Mouse (Mus musculus) thymus, postnatal 4 days (tissue): ENCODE data around the gene Tnni1.
A peak's percentile ranks its signal among the peaks of the same experiment; 100 is the strongest.

ENCODE experiments used
- DNase-seq: peaks from one replicate; pipeline ENCODE4 v3.0.0; 2021

Gene Tnni1

DNA sequence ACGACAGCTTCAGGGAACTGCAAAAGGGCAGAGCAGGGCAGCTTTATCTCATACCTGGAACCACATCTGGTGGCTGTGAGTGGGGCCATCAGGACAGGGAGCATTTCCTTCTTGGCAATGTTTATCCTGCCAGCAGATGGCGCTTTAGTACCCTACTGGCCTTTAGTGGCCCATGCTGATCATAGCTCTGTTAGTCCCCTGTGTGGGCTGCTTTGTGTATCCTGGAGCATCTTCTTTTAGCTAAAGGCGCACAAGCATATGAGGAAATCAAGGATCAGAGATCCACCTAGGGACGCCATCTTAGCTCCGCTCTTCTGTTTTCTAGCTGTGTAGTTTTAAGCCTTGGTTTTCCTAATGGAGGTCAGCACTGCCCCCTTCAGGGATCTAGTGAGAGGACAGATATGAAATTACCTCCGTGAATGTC, 67.9 kb downstream of the Tnni1 start:
- DNase-seq, result peak; percentile 69

DNA sequence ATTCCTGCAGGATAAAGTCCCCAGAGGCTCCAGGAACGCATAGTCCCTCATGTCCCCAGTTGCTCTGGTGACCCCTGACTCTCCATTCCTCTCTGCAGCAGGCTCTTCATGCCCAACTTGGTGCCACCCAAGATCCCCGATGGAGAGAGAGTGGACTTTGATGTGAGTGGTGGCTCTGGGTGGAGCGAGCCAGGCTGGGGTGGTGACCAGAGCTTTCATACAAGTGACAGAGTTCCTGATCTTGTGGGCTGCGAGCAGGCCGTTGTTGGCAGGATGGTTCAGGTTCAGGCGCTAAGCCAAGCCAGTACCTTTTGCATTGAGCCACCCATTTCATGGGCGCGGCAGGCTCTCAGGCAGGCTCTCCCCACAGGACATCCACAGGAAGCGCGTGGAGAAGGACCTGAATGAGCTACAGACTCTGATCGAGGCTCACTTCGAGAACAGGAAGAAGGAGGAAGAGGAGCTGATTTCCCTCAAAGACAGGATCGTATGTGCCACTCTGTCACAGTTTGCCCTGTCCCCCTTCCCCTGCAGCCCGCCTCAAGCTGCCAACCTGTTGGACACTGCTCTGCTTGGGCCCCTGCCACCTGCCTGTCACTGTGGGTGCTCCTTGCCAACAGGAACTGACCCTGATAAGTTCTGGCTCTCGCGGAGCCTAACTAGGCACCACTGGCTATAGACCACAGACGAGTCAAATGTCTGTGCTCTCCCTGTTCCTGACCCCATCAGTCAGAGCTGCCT, 68.5 kb downstream of the Tnni1 start:
- no peak for DNase-seq

DNA sequence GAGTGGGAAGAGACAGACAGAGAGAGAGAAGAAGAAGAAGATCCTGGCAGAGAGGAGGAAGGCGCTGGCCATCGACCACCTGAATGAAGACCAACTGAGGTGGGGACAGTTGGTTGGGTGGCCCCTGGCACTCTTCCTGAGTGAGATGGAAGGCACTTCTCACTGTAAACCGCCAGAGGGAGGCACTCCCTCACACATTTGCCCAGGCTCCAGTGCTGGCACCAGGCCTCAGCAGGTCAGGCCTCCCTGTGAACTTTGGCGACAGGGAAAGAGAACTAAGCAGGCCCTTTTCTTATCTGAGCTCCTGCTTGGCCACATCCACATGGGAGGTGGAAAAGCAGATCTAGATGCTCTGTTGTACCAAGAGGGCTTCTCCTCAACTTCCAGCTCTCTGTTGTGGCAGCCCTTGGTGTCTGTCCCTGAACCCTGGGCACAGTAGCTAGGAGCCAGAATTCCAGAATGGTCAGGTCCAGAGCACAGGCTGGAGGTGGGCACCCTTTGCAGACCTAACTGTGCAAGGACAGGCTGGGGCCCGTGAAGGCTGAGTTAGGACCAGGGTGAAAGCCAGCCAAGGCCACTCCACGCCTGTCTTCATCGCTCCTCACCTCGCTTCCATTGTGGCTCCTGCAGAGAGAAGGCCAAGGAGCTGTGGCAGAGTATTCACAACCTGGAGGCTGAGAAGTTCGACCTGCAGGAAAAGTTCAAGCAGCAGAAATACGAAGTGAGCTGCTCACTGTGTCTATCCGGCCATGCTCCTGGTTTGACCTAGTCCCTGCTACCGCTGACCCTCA, 71.7 kb downstream of the Tnni1 start:
- peak; percentile 48 for DNase-seq

DNA sequence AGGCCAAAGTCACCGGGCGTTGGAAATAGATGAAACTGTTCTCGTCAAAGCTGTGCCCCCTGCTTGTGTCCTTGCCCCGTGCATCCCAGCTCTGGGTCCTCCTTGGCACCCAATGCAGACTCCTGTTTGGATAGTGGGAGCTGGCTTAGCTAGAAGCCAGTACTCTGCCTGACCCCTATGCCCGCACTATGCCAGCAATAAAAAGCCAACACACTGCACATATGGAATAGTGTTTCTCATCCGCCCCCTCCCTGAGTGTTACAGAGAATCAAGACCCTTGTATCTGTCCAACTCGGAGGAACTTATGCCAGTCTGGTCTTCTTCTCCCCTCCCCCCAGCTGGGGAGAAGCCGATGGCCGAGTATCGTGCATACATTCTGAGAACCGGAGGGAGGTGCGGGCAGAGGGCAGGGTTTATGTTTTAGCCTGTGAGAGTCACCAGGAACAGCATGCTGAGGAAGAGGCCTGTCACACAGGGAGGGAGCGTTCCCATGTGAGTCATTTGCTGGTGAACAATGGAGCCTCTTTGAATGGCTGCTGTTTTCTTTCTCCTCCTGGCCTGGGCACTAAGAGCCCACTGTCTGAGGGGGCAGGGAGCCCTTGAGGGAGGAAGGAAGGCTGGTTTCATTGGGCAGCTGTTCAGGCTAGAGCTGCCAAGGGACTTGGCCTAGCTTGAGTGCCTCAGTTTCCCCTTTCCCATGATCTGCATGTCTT, 73.0 kb downstream of the Tnni1 start:
- DNase-seq, result no peak

DNA sequence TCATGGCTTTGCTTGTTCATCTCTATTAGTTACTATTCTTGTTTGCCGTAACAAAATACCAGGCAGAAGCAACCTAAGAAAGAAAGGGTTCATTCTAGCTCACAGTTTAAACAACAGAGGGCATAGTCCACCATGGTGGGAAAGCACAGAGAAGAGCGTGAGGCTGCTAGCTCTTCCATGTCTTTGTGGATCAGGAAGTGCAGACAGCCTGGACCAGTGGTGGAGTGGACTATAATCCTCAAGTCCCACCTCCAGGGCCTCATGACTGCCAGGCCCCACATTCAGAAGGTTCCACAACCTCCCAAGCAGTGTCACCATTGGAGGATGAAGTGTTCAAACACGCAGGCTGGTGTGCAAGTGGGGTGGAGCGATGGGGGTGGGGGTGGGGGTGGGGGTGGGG, 74.0 kb downstream of the Tnni1 start:
- no peak for DNase-seq

DNA sequence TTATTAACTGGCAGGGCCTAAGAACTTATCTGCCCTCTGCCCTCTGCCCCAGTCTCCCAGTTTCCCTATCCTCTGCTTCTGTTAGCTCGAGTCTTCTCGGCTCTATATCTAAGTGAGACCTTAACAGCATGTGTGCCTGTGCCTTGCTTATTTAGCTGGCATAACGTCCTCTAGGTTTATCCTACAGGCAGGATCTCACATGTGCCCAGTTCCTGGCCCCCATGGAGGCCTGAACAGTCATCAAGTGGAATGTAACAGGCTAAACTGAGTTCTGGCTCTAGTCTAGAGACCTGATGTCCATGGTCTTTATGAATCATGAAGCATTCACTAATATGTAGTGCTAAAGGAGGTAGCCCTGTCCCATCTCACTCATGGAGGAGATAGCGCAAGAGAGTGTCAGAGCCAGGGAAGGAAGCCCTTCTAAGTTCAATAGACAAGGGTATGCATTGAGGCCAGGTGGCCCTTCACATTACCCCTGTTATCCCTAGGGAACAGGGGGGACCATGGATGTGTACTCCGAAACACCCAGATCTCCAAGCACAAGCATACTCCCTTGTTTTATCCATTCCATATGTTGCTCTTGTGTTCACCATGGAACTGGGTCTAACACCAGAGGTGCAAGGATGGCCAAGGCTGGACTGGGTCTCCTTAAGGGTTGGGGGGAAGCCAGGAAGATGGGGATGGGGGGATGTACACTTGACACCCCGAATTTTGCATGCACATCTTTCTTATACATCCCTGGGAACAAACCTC, 75.5 kb downstream of the Tnni1 start:
- DNase-seq, result no peak

DNA sequence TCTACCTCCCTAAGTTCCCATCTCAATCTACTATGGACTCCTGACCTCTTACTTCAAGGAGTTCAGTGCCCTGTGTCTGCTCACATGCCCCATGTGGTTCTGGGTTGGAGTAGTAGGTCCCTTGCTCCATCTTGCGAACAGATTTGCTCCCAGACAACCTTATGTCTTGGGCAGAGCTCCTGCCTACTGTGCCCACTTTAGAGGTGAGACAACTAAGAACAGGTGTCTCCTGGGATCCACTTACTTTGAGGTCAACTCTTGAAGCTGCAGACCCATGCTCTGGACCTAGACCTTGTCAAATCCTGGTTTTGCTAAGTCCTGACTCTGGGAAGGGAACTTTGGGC, 76.1 kb downstream of the Tnni1 start:
- no peak for DNase-seq

DNA sequence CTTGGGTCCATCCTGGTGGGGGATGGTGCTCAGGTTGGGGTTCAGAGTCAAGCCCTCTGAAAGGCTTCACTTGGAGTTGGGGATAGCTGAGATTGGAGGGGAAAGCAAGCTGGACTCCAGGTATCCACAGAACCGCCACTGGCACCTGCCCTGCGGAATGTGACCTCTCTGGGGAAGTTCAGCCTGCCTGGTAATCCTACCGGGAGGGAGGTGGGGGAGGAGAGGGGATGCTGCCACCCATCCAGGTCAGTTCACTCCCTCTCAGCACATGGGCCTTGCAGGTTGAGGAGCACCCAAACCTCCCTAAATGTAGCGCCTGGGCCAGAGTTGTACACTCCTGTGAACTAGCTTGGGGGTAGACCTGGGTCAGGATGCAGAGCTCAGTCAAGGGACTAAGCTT, 76.8 kb downstream of the Tnni1 start:
- no peak for DNase-seq

DNA sequence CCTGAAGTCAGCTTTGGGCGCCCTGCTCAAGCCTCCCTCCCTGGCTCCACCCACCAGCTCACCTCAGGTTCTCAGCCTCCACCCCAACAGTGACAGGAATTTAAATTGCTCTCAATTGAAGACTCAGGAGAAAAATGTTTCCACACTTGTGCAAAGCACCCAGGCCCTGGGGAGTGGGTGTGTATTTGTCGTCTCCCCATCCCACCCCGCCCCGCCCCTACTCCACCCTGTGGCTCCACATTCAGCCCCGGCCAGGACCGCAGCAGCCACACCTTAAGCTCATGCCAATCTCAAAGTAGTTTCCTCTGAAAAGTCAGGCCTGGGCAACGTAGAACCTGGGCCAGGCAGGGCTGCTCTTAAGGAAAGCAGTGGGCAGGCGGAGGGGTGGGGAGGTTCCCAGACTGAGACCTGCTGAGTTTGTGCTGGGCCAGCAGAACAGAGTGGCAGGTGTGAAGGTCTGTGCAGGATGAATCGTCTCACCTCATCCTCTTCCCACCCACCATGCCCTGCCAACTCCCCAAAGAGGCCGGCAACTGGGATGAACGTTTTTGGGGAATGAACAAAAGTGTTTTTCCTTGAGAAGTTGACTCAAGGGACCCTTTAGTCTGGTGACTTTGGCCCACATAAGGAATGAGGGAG, 78.0 kb downstream of the Tnni1 start:
- DNase-seq, result no peak

DNA sequence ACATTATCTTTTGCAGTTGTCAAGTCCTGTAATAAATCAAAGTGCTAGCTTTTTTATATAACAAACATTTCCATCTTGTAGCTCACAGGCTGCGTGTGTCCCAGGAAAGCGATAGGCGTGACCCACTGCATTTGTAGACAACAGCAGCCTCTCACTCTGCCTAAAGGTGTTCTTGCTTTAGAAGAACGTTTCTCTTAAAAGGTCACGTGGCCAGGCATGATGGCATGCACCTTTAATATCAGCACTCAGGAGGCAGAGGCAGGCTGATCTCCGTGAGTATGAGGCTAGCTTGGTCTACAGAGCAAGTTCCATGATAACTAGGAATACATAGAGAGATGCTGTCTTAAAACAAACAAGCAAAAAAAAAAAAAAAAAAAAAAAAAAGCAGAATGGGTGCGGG, 79.3 kb downstream of the Tnni1 start:
- no peak for DNase-seq
